Mouse (Mus musculus) hindbrain, embryonic 14.5 days (tissue): ENCODE data around the gene Gm20503. TPM values are rescaled to one million over a fixed set of nuclear protein-coding genes. Genes with fewer than 3 reads are reported as not detected.

ENCODE experiments used
- ATAC-seq: fragments of 200-750 bp; cut with Nextera tagmentation; 2 replicates; pipeline ENCODE4 v1.8.0; 2017; ENCODE audit warnings: moderate number of reproducible peaks, mild to moderate bottlenecking, moderate TSS enrichment, moderate library complexity; ENCODE audit not compliant: low FRiP score
- DNase-seq: peaks from one replicate; pipeline ENCODE4 v3.0.0-alpha.2; 2015; ENCODE audit warnings: low spot score
- H3K27ac ChIP-seq: fragments of 300-500 bp; sonication (generic); 2 replicates; pipeline ENCODE4 v1.5.1; 2014; ENCODE audit warnings: mild to moderate bottlenecking, moderate library complexity
- H3K27me3 ChIP-seq: fragments of 300-500 bp; sonication (generic); 2 replicates; pipeline ENCODE4 v1.6.1; 2014; ENCODE audit warnings: mild to moderate bottlenecking, low read length, mixed read lengths; ENCODE audit not compliant: control insufficient read depth, insufficient read depth
- H3K36me3 ChIP-seq: fragments of 300-500 bp; sonication (generic); replicated peaks from 2 replicates; pipeline ENCODE4 v1.6.1; 2014; ENCODE audit not compliant: control insufficient read depth, insufficient read depth
- H3K4me1 ChIP-seq: fragments of 300-500 bp; sonication (generic); replicated peaks from 2 replicates; pipeline ENCODE4 v1.6.1; 2014; ENCODE audit warnings: antibody characterized with exemption, low read length, mixed read lengths; ENCODE audit not compliant: control insufficient read depth, insufficient read depth
- H3K4me2 ChIP-seq: fragments of 300-500 bp; sonication (generic); replicated peaks from 2 replicates; pipeline ENCODE4 v1.6.1; 2014; ENCODE audit warnings: mild to moderate bottlenecking, moderate library complexity
- H3K4me3 ChIP-seq: fragments of 300-500 bp; sonication (generic); replicated peaks from 2 replicates; pipeline ENCODE4 v1.5.1; 2014; ENCODE audit warnings: mild to moderate bottlenecking, low read length
- H3K9ac ChIP-seq: fragments of 300-500 bp; sonication (generic); 2 replicates; pipeline ENCODE4 v1.6.1; 2014
- H3K9me3 ChIP-seq: fragments of 300-500 bp; sonication (generic); 2 replicates; pipeline ENCODE4 v1.6.1; 2016; ENCODE audit warnings: low read length; ENCODE audit not compliant: control insufficient read depth
- WGBS: fragments of 180-500 bp; shearing (Covaris S2); extraction: QIAGEN DNeasy Blood & Tissue Kit; methylation state at CpG from one replicate; pipeline ENCODE4 v1.1.7; 2014; 5-methylcytosine and 5-hydroxymethylcytosine counted together
- polyA plus RNA-seq: library from polyadenylated mRNA; unstranded; fragments of >200 nt; fragmentation: Nextera tagmentation; extraction: Ambion mirVana; gene quantifications from 2 replicates; pipeline ENCODE4 v1.2.1, GENCODE M21; 2014

Gene Gm20503
- polyA plus RNA-seq, 1 experiment from 2014 or later = 8.6 TPM

DNA sequence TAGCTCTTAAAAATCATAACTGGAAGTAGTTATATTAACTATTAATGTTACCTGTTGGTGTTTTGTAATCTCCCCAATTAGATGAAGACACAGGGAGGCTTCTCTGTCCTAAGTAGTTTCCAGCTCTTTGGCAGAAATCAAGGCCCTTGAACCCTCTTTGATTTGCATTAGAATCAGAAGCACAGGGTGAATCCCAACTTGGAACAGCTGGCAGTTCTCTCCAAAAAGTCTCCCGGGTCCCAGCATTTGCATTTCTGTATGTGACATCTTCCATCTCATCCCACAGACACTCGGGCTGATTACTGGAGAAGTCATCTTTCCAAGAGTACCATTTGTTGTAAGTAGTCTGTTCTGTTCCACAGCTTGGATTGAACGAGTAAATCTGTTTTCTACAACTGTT is 44.2 kb downstream of the Gm20503 start:
- Histone ChIP-seq H3K4me1 (no peaks in the 10 kb centered on the region), H3K4me3 (no peak overlapping the region), H3K27me3 (no peaks in the 10 kb centered on the region), H3K9me3 (no peaks in the 10 kb centered on the region), H3K36me3 (no peaks in the 10 kb centered on the region; the same call in 1 of the 2 replicates), H3K27ac (no peak overlapping the region), H3K4me2 (no peak overlapping the region), H3K9ac (no peak overlapping the region)
- ATAC-seq = no peak
- 17% methylated on average over 3 of the region's 3 CpGs for WGBS
- DNase-seq = no peak

DNA sequence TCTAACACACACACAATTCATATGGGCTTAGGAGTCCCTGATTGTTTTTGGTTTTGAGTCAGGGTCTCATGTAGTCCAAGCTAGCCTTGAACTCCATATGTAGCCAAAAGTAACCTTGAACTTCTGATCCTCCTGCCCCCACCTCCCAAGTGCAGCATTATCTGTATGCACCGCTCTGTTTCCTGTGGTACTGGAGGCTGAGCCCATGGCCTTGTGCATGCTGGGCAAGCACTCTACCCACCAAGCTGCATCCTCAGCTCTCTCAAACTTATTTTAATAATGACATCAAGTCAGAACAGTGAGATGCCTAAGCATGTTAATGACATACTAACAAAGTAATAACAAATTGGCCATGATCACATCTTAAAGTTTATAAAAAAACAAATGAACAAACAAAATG is 48.1 kb downstream of the Gm20503 start:
- Histone ChIP-seq H3K36me3 (no peaks in the 10 kb centered on the region), H3K4me1 (no peaks in the 10 kb centered on the region), H3K9me3 (no peaks in the 10 kb centered on the region), H3K27ac (no peak overlapping the region), H3K9ac (no peak overlapping the region), H3K4me2 (no peak overlapping the region), H3K27me3 (no peaks in the 10 kb centered on the region), H3K4me3 (no peak overlapping the region)
- ATAC-seq = no peak
- DNase-seq = no peak
- 87% methylated on average over 1 of the region's 1 CpGs for WGBS

DNA sequence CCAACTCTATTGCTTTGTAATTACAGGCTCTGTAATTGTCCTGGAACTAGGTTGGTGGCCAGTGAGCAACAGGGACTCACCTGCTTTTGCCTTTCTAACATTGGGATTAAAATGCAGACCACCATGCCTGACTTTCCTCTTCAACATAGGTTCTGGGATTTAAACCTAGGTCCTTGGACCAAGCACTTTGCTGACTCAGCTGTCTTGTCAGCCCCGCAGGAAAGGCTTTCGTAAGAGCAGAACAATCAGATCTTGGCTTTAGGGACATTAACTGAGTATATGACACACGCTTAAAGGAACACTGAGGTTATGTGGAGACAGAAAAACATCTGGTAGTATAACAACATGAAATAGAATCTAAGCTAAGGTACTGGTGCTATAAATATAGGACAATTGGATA is 54.9 kb downstream of the Gm20503 start:
- no peak for DNase-seq
- Histone ChIP-seq H3K4me1 (no peaks in the 10 kb centered on the region), H3K9ac (no peak overlapping the region), H3K4me2 (no peak overlapping the region), H3K9me3 (no peaks in the 10 kb centered on the region), H3K27ac (no peak overlapping the region), H3K36me3 (no peaks in the 10 kb centered on the region), H3K4me3 (no peak overlapping the region), H3K27me3 (no peaks in the 10 kb centered on the region)
- WGBS = 79% methylated on average over 3 of the region's 3 CpGs
- no peak for ATAC-seq

DNA sequence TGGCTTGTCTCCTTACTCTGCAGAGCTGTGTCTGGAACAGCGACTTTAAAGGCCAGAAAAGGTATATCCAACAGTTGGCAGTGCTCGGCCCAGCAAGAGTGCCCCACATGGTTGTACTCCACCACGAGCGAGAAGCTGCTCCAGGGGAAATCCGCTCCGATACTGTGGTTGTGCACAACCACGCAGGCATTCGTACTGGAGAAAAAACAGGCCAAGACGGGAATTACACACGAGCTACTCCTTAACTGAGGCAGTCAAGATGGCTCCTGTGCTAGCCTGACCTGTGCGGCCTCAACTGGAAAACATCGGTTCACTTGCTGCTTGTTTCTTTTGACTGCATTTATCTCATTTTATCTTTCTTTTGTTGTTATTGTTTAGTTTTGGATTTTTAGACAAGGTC is 59.5 kb downstream of the Gm20503 start:
- Histone ChIP-seq H3K27me3 (no peaks in the 10 kb centered on the region), H3K4me3 (no peak overlapping the region), H3K27ac (no peak overlapping the region), H3K9ac (no peak overlapping the region), H3K4me2 (no peak overlapping the region), H3K4me1 (no peaks in the 10 kb centered on the region), H3K9me3 (no peaks in the 10 kb centered on the region), H3K36me3 (no peaks in the 10 kb centered on the region)
- ATAC-seq (no peak), DNase-seq (no peak)
- WGBS = 65% methylated on average over 12 of the region's 12 CpGs

DNA sequence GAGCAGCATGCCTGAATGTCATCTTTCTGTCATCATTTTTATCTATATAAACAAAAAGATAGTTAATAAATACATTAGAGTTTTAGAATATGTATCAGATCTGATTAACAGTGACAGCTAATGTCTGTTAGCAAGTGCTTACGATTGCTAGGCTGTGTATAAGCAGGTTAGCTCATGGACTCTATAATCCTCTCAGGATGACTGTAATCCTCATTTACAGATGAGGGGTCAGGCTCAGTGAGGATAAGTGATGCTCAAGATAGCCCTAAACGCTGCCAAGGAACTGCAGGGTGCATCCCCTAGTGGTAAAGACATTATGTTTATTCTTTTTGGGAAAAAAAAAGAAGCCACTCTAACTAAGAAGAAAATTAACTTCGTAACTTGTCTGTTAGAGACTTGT is 66.3 kb downstream of the Gm20503 start:
- no peaks in the 10 kb centered on the region for H3K9me3 ChIP-seq
- 56% methylated on average over 3 of the region's 3 CpGs for WGBS
- no peak for ATAC-seq
- no peak for DNase-seq
- H3K4me2 ChIP-seq = no peak overlapping the region
- H3K4me1 ChIP-seq = no peaks in the 10 kb centered on the region
- no peaks in the 10 kb centered on the region for H3K36me3 ChIP-seq
- H3K4me3 ChIP-seq = no peak overlapping the region
- H3K9ac ChIP-seq = no peak overlapping the region
- no peak overlapping the region for H3K27ac ChIP-seq
- H3K27me3 ChIP-seq = no peaks in the 10 kb centered on the region

DNA sequence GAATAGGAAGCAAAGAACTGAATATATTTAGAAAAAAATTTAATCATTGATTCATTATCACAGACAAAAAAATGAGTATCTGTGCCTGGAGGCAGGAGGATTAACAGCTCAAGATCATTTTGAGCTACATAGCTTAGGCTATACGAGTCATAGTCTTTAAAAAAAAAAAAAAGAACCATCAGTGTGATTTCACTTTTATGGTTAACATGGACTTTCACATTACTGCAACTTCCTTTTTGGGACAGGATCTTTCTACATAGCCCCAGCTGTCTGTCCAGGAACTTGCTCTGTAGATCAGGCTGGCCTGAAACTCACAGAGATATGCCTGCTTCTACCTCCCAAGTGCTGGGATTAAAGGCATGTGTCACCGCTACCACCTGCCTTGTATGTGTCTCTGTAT is 80.4 kb downstream of the Gm20503 start:
- 88% methylated on average over 2 of the region's 2 CpGs for WGBS
- H3K9me3 ChIP-seq = no peaks in the 10 kb centered on the region
- H3K4me3 ChIP-seq = no peak overlapping the region
- H3K27ac ChIP-seq = no peak overlapping the region
- H3K36me3 ChIP-seq = no peaks in the 10 kb centered on the region
- H3K4me1 ChIP-seq = no peaks in the 10 kb centered on the region
- no peaks in the 10 kb centered on the region for H3K27me3 ChIP-seq
- ATAC-seq (no peak), DNase-seq (no peak)
- no peak overlapping the region for H3K9ac ChIP-seq
- H3K4me2 ChIP-seq = no peak overlapping the region

DNA sequence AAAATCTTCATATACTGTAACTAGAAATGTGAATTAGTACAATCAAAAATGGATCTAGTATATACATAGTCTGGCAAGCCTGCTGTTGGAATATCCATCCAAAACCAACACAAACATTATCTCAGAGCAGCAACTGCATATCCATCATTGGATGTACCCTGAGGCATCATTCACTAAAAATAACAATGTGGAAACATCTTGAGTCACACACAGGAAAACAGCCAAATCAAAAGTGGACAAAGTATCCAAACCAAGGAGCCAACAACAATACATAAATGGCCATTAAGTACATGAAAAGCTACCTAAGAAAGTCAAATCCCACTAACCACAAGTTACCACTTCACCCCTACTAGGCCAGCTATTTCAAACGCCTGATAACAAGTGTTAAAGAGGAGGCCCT is 86.4 kb downstream of the Gm20503 start:
- 67% methylated on average over 1 of the region's 1 CpGs for WGBS
- Histone ChIP-seq H3K27me3 (no peaks in the 10 kb centered on the region), H3K36me3 (no peaks in the 10 kb centered on the region), H3K4me1 (no peaks in the 10 kb centered on the region), H3K4me2 (no peak overlapping the region), H3K4me3 (no peak overlapping the region), H3K9me3 (no peaks in the 10 kb centered on the region), H3K27ac (no peak overlapping the region), H3K9ac (no peak overlapping the region)
- DNase-seq (no peak), ATAC-seq (no peak)

Other genes with a start within 250 kb of the Gm20503 start
- 0.09 TPM in 1 of 2 replicates, not detected in the other for gene Olfr267, start 215.5 kb upstream of the Gm20503 start, polyA plus RNA-seq
- gene Ecpas, start 90.5 kb upstream of the Gm20503 start, polyA plus RNA-seq = 47.8 and 49.3 TPM in 2 replicates
- gene Zkscan16, start 59.6 kb upstream of the Gm20503 start, polyA plus RNA-seq = 2.8 and 3.2 TPM in 2 replicates
- gene Ptgr1, start 16.1 kb upstream of the Gm20503 start, polyA plus RNA-seq = 4.6 and 4.8 TPM in 2 replicates
- gene Dnajc25, start 8.1 kb upstream of the Gm20503 start, polyA plus RNA-seq = 5.2 and 9.6 TPM in 2 replicates
- gene Gng10, start 31.9 kb downstream of the Gm20503 start, polyA plus RNA-seq = 198 and 200 TPM in 2 replicates
- not detected in 2 replicates for gene AI481877, start 135.8 kb downstream of the Gm20503 start, polyA plus RNA-seq
- gene Ugcg, start 186.0 kb downstream of the Gm20503 start, polyA plus RNA-seq = 22.5 and 24.7 TPM in 2 replicates